Mouse (Mus musculus): Measurements from ENCODE around the gene Nrcam. TPM values are rescaled to one million over a fixed set of nuclear protein-coding genes. Genes with fewer than 3 reads are reported as not detected.

Nrcam gene
- polyA plus RNA-seq, 1 experiment from 2014 or later = 102 TPM

DNA sequence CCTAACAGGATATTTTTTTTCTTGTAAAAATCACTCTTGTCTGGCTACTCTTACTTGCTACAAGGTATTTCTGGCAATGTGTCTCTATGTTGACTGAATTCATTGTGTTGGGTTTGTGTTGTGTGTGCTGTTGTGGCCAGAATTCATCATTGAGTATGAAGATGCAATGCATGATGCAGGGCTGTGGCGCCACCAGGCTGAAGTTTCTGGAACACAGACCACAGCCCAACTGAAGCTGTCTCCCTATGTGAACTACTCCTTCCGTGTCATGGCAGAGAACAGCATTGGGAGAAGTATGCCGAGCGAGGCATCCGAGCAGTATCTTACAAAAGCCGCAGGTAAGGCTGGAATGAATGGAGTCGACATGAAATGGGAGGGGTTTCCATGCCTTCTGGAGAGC lies 241.4 kb downstream of the Nrcam start:
- 87% methylated on average over 7 of the region's 7 CpGs for WGBS
- H3K9ac ChIP-seq (replicated peaks) = no peak overlapping the region
- H3K36me3 ChIP-seq = peaks cover 35% of the 10 kb centered on the region
- no peak overlapping the region for H3K4me3 ChIP-seq (replicated peaks)
- no peak for ATAC-seq (ENCODE audit: low FRiP score)
- H3K9me3 ChIP-seq (replicated peaks) = no peaks in the 10 kb centered on the region
- no peak overlapping the region for H3K27ac ChIP-seq (replicated peaks)
- no peaks in the 10 kb centered on the region for H3K27me3 ChIP-seq (replicated peaks)
- H3K4me1 ChIP-seq = no peaks in the 10 kb centered on the region
- H3K4me2 ChIP-seq = no peak overlapping the region

DNA sequence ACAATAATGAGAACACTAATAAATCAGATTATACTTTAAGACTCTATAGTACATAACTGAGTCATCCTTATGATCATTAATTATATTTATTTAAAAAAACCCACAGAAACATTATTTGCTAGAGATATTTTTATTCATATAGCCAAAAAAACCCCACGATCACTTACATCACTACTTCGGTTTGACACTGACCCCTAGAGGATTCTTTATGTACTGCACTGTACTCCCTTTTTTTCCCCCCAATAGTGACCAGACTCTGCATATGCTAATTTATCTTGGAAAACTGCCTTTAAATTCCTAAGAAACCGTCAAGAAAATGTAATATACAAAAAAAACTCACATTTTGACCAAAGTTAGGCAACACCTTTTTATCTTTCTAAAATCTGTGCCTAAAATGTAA lies 244.0 kb downstream of the Nrcam start:
- no peak for ATAC-seq (ENCODE audit: low FRiP score)
- no peak overlapping the region for H3K27ac ChIP-seq (replicated peaks)

DNA sequence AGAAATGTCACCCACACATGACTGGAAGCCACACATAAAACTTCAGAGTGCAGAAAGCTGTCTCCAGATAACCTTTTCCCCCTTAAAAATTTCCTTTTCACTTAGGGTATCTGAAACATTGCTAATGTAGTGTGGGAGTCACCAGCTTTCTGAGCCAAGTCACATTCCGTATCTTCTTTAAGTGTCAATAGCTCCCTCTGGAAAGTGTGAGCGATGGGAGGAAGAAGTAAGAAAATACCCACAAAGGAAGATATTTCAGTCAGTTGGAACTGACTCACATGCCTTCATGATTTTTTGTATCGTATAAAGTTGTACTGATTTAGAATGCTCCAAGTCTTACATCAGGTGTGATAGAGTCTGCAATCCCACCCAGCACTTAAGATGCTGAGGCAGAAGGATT lies 245.5 kb downstream of the Nrcam start:
- no peak overlapping the region for H3K4me3 ChIP-seq (replicated peaks)
- 93% methylated on average over 3 of the region's 3 CpGs for WGBS
- no peak overlapping the region for H3K27ac ChIP-seq (replicated peaks)
- H3K4me2 ChIP-seq = no peak overlapping the region
- no peak overlapping the region for H3K9ac ChIP-seq (replicated peaks)
- H3K9me3 ChIP-seq (replicated peaks) = no peaks in the 10 kb centered on the region
- peaks cover 30% of the 10 kb centered on the region for H3K36me3 ChIP-seq
- H3K27me3 ChIP-seq (replicated peaks) = no peaks in the 10 kb centered on the region
- ATAC-seq (ENCODE audit: low FRiP score) = no peak
- no peaks in the 10 kb centered on the region for H3K4me1 ChIP-seq

More for the DNA sequence above, 244.0 kb downstream of the Nrcam start:
- 16% methylated on average over 3 of the region's 3 CpGs for WGBS
- H3K4me1 ChIP-seq = no peaks in the 10 kb centered on the region
- peaks cover 38% of the 10 kb centered on the region for H3K36me3 ChIP-seq
- no peaks in the 10 kb centered on the region for H3K9me3 ChIP-seq (replicated peaks)
- H3K27me3 ChIP-seq (replicated peaks) = no peaks in the 10 kb centered on the region
- H3K4me2 ChIP-seq = no peak overlapping the region
- no peak overlapping the region for H3K9ac ChIP-seq (replicated peaks)
- no peak overlapping the region for H3K4me3 ChIP-seq (replicated peaks)

DNA sequence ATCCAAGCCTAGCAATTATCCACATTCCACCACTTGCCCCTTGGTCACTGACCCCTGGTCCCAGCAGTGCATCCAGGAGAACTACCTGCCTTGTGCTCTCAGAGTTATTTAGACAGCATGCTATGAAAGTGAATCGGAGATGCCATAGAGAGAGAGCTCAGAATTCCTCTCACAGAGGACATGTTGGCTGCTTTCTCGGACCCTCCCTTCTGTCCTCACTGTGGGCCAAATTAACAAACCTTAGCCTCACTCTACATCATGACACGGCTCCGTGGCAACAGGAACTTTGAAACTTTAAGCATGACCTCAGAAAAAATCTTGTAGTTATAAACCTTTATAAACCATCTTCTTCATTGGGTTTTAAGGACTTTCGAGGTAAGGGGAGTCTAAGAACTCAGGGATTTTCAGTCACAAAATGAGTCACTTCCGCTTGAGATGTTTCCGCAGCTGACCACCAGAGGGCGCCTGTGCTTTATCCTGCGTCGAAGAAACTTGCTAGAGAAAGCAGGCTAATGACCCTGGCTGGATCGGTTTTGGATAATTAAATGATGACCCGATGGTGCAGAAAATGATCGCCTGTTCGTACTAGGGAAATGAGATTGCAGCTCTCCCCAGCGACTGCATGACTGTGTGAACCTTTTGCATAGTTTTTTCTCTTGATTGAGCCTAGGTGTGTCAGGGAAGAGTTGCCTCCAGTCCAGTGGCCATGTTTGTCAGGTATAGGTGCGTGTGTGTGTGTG lies 272.9 kb downstream of the Nrcam start:
- Histone ChIP-seq H3K9ac (replicated peaks) (no peak overlapping the region), H3K36me3 (peaks cover 9% of the 10 kb centered on the region; the same call in 1 of the 2 replicates), H3K4me2 (no peak overlapping the region), H3K27me3 (replicated peaks) (no peaks in the 10 kb centered on the region), H3K4me1 (no peaks in the 10 kb centered on the region), H3K9me3 (replicated peaks) (no peaks in the 10 kb centered on the region), H3K4me3 (replicated peaks) (no peak overlapping the region), H3K27ac (replicated peaks) (no peak overlapping the region)
- 32% methylated on average over 16 of the region's 16 CpGs for WGBS
- ATAC-seq (ENCODE audit: low FRiP score) = peak; percentile 63

DNA sequence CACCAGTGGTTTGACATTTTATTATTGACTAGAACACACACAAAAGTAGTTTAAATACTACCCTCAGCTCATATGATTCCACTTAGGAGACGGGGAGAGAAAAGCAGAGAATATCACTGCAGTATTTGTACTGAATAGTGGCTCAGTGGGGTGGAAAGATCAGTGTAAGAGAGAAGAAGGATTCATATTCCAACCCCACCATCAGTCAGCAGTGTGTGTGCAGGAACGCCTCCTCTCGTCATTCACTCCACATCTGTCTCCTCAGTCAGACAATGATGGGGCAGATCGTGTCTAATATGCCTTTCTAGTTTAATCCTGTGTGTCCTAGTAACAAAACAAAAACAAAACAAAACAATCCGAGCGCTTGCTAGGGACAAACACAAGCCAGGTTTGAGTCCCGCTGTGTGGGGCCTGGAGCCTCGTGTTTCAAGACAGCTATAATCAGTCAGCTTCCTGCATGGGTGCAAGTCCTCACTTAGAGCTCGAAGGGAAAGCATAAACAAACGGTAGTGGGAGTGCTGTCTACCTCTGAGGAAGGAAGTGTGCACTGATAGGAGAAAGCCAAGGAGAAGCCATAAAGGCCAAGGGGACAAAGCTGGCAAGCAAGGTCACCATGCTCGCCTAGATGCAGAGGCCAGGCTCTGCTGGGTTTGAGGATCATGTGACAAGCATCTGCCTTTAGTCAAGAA lies 273.7 kb downstream of the Nrcam start:
- no peaks in the 10 kb centered on the region for H3K27me3 ChIP-seq (replicated peaks)
- no peaks in the 10 kb centered on the region for H3K9me3 ChIP-seq (replicated peaks)
- ATAC-seq (ENCODE audit: low FRiP score) = no peak
- peaks cover 9% of the 10 kb centered on the region; the same call in 1 of the 2 replicates for H3K36me3 ChIP-seq
- no peak overlapping the region for H3K4me2 ChIP-seq
- H3K4me3 ChIP-seq (replicated peaks) = no peak overlapping the region
- 72% methylated on average over 11 of the region's 11 CpGs for WGBS
- no peaks in the 10 kb centered on the region for H3K4me1 ChIP-seq
- no peak overlapping the region; the same call in 1 of the 2 replicates for H3K27ac ChIP-seq (replicated peaks)
- H3K9ac ChIP-seq (replicated peaks) = no peak overlapping the region

DNA sequence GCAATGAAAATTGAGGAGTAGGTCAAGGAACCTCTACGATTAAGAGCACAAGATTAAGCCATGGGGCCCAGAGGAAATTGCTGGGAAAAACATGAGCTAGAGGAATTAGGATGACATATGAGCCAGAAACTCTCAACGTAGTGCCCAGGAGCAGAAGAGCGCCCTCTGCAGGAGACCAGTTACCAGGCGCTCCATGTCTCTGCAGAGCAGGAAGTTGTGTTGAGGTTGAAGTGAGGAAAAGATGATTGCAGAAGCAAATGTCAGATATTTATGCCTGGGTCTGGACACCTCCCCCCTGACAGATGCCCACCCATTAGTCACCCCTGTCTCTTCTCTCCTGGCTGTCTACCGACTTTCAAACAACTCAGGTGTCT lies 274.3 kb downstream of the Nrcam start:
- H3K9me3 ChIP-seq (replicated peaks) = no peaks in the 10 kb centered on the region
- no peak for ATAC-seq (ENCODE audit: low FRiP score)
- H3K9ac ChIP-seq (replicated peaks) = no peak overlapping the region
- H3K27me3 ChIP-seq (replicated peaks) = no peaks in the 10 kb centered on the region
- no peak overlapping the region for H3K27ac ChIP-seq (replicated peaks)
- H3K4me1 ChIP-seq = no peaks in the 10 kb centered on the region
- peaks cover 9% of the 10 kb centered on the region; the same call in 1 of the 2 replicates for H3K36me3 ChIP-seq
- WGBS = 90% methylated on average over 5 of the region's 5 CpGs
- no peak overlapping the region for H3K4me3 ChIP-seq (replicated peaks)
- H3K4me2 ChIP-seq = no peak overlapping the region

GRCm38 (mm10) chr12:44617001-44617421 lies 288.3 kb downstream of the Nrcam start:
- no peak for ATAC-seq (ENCODE audit: low FRiP score)
- no peak overlapping the region for H3K9ac ChIP-seq (replicated peaks)
- H3K27ac ChIP-seq (replicated peaks) = no peak overlapping the region
- H3K9me3 ChIP-seq (replicated peaks) = no peaks in the 10 kb centered on the region
- H3K36me3 ChIP-seq = no peaks in the 10 kb centered on the region
- WGBS = 78% methylated on average over 2 of the region's 2 CpGs
- H3K27me3 ChIP-seq (replicated peaks) = no peaks in the 10 kb centered on the region
- H3K4me3 ChIP-seq (replicated peaks) = no peak overlapping the region
- no peak overlapping the region for H3K4me2 ChIP-seq
- no peaks in the 10 kb centered on the region for H3K4me1 ChIP-seq

DNA sequence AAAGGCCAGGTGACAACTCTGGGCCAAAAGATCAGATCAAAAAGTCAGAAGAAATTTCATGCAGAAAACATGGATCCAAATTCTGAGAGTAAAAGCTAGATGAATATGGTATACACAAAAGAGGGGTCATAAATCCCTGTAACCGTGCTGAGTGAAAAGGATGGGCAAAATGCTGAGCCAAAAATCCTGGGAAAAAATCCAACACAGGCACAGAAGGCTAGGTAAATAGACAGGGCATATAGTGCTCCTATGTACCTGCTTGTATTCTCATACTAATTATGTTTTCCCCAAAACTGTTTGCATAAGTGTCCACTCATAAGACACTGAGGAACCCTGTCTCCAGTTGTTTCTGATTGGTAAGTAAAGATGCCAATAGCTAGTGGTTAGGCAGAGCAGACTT lies 288.8 kb downstream of the Nrcam start:
- Histone ChIP-seq H3K9me3 (replicated peaks) (no peaks in the 10 kb centered on the region), H3K27ac (replicated peaks) (no peak overlapping the region), H3K4me3 (replicated peaks) (no peak overlapping the region), H3K36me3 (no peaks in the 10 kb centered on the region), H3K4me1 (no peaks in the 10 kb centered on the region), H3K4me2 (no peak overlapping the region), H3K27me3 (replicated peaks) (no peaks in the 10 kb centered on the region), H3K9ac (replicated peaks) (no peak overlapping the region)
- WGBS = 60% methylated on average over 1 of the region's 1 CpGs
- no peak for ATAC-seq (ENCODE audit: low FRiP score)

DNA sequence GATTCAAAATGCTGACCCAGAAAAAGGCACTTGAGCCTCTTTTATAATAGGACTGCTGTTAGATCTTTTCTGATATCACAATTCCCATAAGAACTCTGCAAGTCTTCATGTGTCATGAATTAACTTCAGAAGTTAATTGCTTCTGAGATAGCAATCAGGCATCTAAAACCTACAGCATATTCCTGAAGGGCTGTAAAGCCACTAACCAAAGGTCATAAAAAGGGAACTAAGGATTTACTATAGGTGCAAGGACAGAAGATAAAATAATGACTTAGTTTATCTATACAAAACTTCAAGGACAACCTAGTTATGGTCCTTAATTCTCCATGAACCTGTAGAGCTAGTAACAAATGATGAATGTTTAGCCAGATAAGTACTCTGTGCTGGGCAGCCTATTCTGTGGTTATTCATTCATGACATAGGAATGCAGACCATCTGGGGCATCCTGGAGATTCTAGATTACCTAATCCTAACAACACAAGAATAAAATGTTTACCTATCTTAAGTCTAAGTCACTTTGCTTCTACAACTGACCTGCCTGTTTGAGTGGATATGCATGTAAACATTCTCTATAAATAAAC lies 310.7 kb downstream of the Nrcam start:
- Histone ChIP-seq H3K27me3 (replicated peaks) (no peaks in the 10 kb centered on the region), H3K9ac (replicated peaks) (no peak overlapping the region), H3K4me2 (no peak overlapping the region), H3K4me3 (replicated peaks) (no peak overlapping the region), H3K36me3 (no peaks in the 10 kb centered on the region), H3K4me1 (no peaks in the 10 kb centered on the region), H3K27ac (replicated peaks) (no peak overlapping the region), H3K9me3 (replicated peaks) (no peaks in the 10 kb centered on the region)
- ATAC-seq (ENCODE audit: low FRiP score) = no peak

GRCm38 (mm10) chr12:44640579-44640978 lies 311.9 kb downstream of the Nrcam start:
- 22% methylated on average over 1 of the region's 1 CpGs for WGBS
- Histone ChIP-seq H3K27ac (replicated peaks) (no peak overlapping the region), H3K4me2 (no peak overlapping the region), H3K4me3 (replicated peaks) (no peak overlapping the region), H3K36me3 (no peaks in the 10 kb centered on the region), H3K9me3 (replicated peaks) (no peaks in the 10 kb centered on the region), H3K9ac (replicated peaks) (no peak overlapping the region), H3K27me3 (replicated peaks) (no peaks in the 10 kb centered on the region), H3K4me1 (no peaks in the 10 kb centered on the region)
- ATAC-seq (ENCODE audit: low FRiP score) = no peak

All from neural tube, embryonic 15.5 days (tissue).